Mouse (Mus musculus): ENCODE data around the gene A830018L16Rik.
"Not testable (repeated sequence)": the region's sequence is repeated elsewhere in the genome, so short reads cannot be mapped to it uniquely, and the experiment has no call there.

Gene A830018L16Rik

DNA sequence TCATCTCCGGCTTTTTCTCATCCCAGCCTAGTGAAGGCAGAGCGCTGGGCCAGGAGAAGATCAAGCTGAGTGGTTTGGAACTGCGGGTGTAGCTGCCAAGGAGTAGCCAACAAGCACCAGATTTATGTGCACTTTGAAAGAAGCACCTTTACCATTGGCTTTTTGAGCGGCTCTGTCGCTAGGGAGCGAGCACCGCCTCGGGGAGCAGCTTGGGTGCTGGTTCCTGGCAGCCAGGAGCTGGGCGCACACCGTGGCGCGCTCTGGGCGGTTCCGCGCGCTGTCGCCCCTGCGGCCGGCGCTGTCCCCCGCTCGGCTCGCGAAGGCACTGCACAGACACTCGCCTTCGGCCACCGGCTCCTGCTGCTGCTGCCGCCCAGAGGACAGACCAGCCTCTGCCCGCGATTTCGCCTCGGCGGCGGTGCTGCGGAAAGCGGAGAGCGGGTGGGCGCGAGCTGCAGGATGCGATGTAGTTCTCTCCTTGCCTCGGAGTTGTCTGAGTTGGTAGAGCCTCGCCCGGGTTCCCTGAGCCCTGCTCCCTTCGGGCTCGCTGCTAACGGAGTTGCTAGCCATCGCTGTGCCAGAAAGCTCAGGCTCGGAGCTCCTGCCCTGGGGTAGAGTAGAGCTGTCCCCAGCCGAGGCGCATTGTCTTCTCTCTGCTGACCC is at the start of gene A830018L16Rik:
TSS of gene A830018L16Rik (plus strand) at position 212 of the 663 bp plus-strand sequence.
- DNase-seq: peak; percentile 12 to 44

DNA sequence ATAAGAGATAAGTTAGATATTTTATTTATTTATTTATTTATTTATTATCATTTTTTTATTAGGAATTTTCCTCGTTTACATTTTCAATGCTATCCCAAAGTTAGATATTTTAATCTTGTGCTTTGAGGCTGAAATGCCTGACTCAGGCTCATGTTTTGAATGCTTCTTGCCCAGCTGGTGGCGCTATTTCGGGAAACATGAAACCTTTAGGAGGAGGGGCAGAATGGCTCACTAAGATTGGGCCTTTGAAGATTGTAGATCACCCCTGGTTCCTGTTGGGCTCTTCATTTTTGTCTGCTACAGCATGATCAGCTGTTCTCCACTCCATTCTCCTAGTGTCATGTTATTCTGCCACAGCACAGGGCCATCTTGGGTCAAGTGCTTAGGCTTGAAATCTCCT is 28.1 kb upstream of the A830018L16Rik start:
- no peak for DNase-seq

DNA sequence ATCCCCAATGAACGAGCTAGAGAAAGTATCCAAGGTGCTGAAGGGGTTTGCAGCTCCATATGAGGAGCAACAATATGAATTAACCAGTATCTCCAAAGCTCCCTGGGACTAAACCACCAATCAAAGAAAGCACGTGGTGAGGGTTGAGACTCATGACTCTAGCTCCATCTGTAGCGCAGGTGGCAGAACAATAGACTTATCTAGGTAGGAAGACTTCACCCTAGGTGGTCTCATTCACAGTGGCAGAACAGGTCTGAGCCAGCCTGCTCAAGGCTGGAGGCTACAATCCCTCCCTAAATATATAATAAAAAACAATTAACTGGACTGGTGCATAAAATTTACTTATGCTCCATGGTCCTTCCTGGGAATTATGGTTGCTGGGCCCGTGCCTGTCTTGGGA is 18.5 kb upstream of the A830018L16Rik start:
- no peak for DNase-seq

DNA sequence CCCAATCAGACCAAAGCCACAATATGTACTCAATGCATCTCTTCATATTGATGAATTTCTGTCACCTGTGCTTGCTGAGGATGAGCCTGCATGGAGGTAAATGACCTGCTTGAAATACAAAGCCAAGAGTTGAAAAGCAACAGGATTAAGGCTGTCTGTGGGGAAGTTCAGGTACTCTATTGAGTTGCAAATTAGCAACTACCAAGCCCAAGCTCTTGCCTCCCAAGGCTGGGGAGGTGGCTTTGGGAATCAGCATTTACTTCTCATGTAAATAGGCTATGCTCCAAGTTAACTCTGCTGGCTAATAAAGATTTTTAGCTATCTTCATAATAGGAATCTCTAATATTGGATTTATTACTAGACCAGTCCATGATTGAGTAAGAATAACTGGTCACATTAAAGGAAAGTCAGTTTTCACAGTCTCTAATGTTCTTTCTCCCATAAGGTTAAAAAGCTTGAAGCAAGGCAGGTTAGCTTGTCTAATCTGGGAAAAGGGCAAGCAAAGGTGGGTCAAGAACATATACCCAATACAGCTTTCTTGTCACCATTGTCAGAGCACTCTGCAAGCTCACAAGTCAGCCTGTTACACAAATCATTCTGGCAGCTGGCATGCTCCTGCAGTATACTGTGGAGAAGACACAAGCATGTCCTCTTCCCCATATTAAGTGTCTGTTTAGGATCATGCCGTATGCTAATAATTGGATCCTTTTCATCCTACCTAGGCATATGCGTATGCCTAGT is 17.7 kb upstream of the A830018L16Rik start:
- no peak for DNase-seq

DNA sequence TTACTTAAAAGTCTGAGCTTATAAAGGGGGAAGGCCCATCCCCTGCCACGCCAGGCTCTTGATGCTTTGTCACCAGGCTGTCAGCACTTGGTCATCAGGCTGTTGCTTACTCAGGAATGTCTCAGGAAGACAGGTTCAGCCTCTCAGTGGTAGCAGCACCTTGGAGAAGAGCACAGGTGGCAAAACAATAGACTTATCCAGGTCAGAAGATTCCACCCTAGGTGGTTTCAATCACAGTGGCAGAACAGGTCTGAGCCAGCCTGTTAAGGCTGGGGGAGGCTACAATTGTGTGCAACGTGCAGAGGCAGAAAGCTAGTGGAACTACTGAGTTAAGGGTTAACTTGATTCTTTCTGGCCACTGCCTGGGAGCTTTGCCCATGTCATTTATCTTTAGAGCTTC is 12.7 kb upstream of the A830018L16Rik start:
- DNase-seq: peak; percentile 2 to 17

DNA sequence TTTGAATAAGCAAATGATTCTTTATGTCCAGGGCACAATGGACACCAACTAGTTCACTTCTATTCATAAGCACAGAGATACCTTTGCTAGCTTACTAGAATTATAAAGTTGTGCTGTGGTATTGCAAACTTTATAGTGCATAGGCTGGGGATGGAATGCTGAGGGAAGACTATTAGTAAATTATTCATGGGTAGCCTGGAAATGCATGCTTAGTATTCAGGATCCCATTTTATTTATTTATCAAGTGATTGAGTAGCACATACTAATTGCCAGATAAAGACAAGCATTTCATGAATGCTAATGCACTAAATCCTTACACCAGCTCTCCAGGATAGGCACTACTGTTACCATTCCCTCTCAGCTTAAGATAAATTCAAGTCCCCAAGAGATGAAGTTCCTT is 8.4 kb upstream of the A830018L16Rik start:
- DNase-seq: no peak

DNA sequence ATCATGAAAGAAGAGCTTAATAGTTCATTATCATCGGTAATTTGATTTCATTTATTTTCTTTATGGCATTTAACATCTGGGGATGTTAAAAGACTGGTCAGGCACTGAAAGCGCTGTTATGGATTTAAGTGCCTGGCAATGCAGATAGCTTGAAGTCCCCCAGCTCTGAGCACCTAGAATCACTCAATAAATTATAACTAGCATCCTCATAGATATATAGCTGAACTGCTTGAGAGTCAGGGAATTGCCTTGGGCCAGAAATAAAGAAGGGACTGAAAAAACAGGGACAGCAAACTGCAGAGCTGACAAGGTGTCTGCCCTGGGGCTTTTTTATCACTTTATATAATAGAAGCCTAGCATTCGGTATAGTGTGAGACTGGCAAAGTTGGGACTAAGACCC is 7.9 kb upstream of the A830018L16Rik start:
- no peak for DNase-seq

DNA sequence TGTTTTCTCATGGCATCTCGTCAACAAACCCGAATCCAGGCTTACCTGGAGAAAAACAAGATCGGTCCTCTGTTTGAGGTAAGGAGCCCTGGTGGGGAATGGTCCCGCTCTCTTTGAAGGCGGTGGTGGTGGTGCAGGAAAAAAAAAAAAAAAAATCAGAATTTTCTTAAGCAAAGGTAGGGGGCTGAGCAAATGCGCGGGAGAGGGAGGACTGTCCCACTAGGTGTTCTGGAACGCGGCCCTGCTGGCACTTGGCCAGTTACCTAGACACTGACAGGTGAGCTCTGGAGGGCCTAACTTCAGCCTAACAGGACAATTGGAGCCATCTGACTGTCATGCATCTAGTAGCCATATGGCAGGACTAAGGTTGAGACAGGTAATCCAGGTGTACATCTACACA is 655 bp downstream of the A830018L16Rik start:
- DNase-seq: no peak

DNA sequence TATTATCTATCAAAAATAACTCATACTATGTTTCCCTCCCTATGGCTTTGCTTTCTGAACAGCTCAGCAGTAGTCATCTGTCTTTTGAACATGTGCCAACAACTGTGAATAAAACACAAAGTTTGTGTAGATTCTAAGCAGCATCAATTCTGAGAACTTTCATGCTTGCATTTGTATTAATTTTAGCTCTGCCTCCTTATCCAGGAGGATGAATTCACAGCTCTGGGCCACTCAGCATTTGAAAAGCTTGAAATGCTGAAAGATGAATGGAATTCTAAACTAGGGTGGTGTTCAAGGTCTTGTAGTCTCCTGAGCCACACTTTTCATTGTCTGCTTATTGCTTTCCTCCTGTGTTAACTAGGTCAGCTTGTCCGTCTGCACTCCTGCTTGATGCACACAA is 13.4 kb downstream of the A830018L16Rik start:
- no peak for DNase-seq

DNA sequence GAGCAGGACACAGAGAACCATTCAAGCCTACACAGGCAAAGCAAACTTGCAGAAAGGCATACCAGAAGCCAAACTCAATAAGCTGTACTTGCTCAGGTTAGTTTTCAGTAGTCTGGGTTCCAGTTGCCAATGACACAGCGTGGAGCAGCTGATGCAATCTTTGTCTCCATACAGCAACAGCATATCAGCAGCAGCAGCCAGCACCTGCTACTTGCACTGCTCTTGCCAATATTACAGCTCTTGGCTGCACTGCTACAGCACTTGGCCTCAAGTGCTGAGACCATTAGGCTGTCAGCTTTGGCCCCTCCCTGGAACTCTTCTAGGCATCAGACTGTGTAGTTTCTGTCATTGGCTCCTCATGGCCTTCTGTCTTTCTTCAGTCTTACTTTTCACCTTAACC is 44.4 kb downstream of the A830018L16Rik start:
- no peak for DNase-seq

DNA sequence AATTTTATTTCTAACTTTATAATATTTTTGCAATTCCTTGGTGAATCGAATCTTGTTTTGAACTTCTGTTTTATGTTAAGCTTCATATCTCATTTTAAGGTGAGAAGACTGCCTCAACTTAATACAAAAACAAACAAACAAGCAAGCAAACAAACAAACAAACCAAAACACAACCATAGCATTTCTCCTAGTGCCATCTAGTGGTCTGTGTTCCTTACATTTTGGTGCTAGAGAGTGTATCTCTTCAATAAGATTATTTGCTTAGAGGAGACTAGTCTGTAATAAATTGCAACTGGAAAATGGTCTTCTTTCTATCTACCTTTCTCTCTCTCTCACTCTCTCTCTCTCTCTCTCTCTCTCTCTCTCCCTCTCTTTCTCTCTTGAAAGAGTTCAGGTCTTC is 52.4 kb downstream of the A830018L16Rik start:
- DNase-seq: no peak

DNA sequence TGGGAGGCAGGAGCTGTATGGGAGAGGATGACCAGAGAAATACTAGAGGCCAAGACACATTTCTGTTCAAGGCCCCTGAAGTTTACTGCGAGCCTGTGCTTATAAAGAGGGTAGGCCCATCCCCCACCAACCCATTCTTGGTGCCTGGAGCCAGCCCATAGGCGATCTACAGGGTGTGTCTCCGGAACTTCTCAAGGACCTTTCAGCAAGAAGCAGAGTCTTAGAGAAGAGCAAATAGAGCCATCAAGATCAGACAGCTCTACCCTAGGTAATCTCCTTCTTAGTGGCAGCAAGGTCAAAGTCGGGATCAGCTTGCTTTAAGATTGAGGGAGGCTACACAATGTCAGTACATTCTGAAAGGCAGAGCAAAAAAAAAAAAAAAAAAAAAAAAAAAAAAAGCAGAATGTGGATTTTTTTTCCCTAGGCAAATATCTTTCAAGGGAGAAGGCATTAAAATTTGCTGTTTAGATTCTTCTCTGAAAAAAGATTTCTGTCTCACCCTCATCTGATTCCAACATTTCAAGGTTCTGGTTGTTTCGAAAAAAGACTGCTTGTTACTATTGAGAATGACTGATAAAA is 53.2 kb downstream of the A830018L16Rik start:
- DNase-seq: no peak

DNA sequence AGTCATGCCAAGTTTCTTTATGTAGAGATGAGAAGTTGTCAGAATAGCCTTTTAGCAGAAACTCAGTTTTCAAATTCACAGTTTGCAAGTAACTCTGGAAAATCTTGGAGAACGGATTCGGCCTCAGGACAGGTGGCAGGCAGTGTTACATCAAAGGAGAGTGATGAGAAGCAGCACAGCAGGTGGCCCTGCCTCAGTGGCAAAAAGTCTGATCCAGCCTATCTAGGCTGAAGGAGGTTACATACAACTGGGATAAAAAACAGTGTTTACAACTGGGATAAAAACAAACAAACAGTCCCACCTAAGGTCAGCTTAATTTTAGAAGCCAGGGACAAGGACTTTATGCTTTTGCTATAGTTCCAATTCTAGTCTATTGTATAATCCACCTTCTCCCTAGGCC is 79.0 kb downstream of the A830018L16Rik start:
- no peak for DNase-seq

DNA sequence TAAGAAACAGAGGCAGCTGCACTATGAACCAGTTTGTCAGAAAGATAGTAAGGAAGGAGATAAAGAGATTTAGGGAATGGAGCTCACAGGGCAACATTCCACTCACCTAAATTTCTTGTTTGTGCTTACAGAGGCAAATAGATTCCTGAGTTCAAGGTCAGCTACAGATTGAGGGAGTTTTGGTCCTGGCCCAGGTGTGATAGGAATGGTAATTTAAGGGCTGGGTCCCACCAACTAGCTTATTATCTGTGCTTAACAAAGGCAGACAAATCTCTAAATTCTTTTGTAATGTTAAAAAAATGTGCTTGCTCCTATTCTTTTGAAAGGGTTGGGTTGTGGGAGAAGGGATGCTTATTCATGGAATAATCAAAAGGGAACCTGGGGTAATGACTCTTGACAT is 87.7 kb downstream of the A830018L16Rik start:
- no peak for DNase-seq

DNA sequence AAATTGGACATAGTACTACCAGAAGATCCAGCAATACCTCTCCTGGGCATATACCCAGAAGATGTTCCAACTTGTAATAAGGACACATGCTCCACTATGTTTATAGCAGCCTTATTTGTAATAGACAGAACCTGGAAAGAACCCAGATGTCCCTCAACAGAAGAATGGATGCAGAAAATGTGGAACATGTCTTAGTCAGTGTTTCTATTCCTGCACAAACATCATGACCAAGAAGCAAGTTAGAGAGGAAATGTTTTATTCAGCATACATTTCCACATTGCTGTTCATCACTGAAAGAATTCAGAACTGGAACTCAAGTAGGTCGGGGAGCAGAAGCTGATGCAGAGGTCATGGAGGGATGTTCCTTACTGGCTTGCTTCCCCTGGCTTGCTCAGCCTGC is 135.9 kb downstream of the A830018L16Rik start:
- DNase-seq: not testable (repeated sequence)

DNA sequence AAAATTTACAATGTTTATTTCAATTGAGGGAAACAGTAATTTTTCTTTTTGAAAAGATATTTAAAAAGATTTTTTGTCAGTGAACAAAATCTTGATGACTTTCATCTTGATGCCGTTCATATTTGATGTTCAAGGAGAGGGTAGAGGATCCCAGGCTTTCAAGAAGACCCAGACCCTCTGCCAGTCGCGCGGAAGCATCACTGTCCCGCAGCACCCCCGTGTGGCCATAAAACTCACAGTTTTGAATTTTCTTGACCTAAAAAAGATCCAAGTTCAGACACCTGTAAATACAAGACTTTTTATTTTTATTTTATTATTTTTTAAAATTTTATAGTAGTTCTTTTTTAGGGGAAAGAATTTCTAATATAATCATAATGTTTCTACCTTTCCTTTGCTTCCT is 151.4 kb downstream of the A830018L16Rik start:
- DNase-seq: peak in 1 of 2 experiments; percentile 7

DNA sequence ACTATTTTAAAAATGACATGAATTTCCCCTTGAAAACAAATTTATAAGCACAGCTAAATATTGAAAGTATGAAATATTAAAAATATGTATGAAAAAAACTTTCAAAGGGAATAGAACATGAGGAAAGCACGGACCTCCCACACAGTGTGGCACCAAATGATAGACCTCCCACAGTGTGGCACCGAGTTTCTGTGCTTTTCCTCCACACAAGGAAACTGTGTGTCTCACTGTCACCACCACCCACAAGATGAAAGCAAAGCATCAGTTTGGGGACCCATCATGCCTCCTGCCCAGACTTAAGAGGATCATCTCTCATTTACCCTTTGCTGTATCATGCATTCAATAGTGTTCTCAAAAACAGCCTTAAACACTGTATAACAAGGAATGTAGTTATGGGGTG is 152.8 kb downstream of the A830018L16Rik start:
- no peak for DNase-seq

DNA sequence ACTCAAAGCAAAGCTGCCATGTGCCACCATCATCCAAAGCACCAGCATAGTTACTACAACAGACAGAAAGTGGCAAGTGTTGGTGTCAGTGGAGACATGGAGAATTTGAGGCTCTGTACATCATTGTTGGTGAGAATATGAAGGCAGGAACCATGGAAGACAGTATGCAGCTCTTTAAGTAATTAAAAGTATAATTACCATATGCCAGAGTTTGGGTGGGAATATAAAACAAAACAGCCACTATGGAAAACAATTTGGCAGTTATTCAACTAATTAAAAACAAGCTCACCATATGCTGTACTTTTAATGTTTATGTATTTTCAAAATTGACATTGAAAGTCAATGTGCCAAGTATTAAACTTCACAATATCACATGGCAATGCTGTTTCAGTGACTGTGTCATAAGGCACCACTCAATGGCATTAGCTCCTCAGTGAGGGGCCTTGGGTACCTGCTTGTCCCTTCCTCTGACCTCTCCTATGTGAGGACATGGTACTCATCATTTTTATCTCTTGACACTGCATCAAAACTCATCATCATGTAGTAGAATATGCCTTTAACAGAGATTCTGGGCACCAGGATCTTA is 153.5 kb downstream of the A830018L16Rik start:
- DNase-seq: no peak

DNA sequence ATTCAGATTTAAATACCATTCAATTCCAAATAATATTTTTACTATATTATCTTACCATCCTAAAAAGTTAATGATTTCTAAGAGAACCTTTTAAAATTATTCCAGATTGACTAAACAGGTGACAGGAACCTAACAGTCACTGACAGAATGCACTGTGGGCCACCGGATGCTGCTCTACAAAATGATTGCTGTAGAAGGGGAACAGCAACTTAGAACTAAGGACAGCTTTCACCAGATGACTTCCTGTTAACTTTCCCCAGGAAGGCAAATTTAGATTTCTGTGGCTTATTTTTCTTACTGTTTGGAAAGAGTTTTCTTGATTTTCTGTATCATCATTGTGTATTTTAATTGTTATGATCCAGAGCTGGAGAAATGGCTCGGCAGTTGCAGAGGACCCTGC is 156.4 kb downstream of the A830018L16Rik start:
- DNase-seq: no peak

DNA sequence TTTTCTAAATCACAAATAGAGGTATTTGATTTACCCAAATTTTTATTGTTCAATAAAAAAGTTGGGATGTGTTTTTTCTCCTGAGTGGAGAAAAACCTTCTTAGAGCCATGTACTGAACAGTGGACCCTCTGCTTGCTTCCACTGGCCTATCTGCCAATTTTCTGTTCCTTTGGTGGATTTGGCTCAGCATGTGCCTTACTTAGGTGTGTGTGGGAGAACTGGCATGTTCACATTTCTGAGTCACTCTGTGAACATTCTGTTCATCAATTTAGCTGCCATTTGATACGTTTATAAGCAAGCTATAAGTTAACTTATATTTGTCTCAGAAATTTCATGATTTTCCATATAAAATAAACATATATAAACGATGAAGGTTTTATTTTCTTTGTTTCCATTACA is 159.6 kb downstream of the A830018L16Rik start:
- DNase-seq: no peak

DNA sequence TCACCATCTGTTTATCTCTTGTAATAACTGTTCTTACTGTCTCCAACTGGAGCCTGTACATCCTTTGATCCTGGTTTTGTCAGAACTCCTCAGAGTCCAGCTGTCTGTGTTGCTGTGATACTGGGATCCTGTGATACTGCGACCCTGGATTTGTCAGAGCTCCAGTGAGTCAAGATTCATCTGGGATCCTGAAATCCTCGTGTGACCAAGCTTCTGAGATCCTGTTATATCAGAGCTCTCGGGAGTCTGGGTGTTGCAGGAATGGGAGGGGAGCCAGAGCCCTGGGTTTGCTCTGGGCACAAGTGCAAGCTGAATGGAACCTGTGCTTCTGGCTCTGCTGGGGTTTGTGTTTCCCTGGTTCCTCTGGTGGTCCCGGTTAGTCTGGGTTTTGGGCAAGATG is 166.1 kb downstream of the A830018L16Rik start:
- DNase-seq: no peak

DNA sequence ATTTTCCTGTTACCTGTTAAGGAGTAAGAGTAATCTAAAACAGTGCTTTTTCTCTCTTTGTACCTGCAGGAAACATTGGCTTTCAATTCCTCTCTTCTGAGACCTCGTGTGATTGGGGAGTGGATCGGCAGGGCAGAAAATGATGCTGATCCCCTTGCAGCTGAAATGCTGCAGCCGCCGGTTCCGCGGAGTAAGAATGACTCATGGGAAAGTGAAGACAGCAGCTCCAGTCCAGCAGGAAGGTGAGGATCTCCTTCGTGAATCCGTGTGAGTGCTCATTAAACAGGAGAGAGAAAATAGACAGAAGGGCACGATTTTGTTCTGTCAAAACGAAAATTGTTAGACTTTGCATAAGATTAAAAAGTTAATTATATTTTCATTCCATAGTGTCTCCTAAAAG is 174.4 kb downstream of the A830018L16Rik start:
- no peak for DNase-seq

DNA sequence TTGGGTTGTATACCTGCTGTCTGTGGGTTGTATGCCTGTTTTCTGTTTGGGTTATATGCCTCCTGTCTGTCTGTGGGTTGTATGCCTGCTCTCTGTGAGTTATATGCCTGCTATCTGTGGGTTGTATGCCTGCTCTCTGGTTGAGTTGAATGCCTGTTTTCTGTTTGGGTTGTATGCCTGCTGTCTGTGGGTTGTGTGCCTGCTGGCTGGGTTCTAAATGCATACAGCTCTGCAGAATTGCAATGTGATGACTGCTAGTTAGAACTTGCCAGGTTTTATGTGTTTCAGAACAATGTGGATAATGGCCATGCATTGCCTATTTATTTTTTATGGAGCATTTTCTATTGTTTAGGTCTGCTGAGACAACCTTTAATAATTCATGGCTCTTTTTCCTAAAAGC is 236.2 kb downstream of the A830018L16Rik start:
- no peak for DNase-seq

DNA sequence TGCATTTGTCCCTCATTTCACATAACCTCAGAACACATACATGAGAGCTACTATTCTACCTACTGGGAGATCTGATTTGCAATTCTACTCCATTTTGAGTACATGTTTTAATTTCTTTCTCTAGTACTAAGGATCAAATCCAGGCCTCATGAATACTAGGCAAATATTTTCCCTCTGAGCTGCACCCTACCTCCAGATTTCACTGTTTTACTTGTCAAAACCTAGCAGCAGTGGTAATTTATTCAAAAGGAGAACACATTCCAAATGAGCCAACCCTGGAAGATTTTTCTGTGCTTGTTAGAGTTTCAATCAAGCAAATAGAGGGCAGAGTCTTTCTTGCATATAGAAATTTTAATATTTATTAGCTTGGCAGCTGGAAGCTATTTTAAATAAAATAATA is 238.9 kb downstream of the A830018L16Rik start:
- DNase-seq: no peak
